In genomic region chr17:93600236-93600635, GRCm38 (mm10) we compare ENCODE assay signal across 21 mouse cellular contexts.
DNase-seq lines count a peak whose midpoint lies in the region; TF ChIP-seq lines count a peak whose summit lies in the region.
"Had no signal": no experiment of that assay in that cellular context is flagged by ENCODE, and none has a peak within 500 bp of the region (broad histone marks: within the 10 kb centered on the region; RNA-seq: fewer than 3 reads in every experiment).

No protein-coding gene starts in this region.

- H3K27ac ChIP-seq in MEL (ENCODE audit: control insufficient read depth, low read depth, low read length): no peak overlapping the region
- H3K27ac ChIP-seq: embryonic facial prominence, embryonic 13.5 days; embryonic facial prominence, embryonic 15.5 days; forebrain, embryonic 10.5 days; forebrain, embryonic 12.5 days had no signal

- no peaks in the 10 kb centered on the region for H3K79me2 ChIP-seq in MEL (ENCODE audit: control insufficient read depth, insufficient read depth, low read length, poor library complexity)

- TF ChIP-seq POLR2A in MEL (IDR thresholded peaks at IDR 0.05; ENCODE audit: control insufficient read depth in 1 of 2, insufficient read depth in 1 of 2, low read depth in 1 of 2, low read length in 2 of 2, poor library complexity in 1 of 2): no peak

- peak overlapping the region; percentile 11 to 69; a peak in 3 of 4 replicates for H3K4me3 ChIP-seq in MEL (ENCODE audit: control insufficient read depth in 1 of 2, insufficient read depth in 1 of 2, low read depth in 2 of 2, low read length in 2 of 2)
- H3K4me3 ChIP-seq: embryonic facial prominence, embryonic 13.5 days; embryonic facial prominence, embryonic 15.5 days; erythroblast, embryonic 14.5 days; forebrain, embryonic 10.5 days; forebrain, embryonic 12.5 days had no signal

- TF ChIP-seq CTCF in MEL (IDR thresholded peaks at IDR 0.05 in 2 of 3, conservative IDR thresholded peaks at IDR 0.05 in 1 of 3; ENCODE audit: control insufficient read depth in 1 of 3, insufficient read depth in 1 of 3, low read depth in 2 of 3, low read length in 3 of 3, poor library complexity in 1 of 3, severe bottlenecking in 1 of 3): no peak

- H3K9me3 ChIP-seq in MEL (replicated peaks; ENCODE audit: insufficient read depth, low read length): no peaks in the 10 kb centered on the region
- H3K9me3 ChIP-seq: embryonic facial prominence, embryonic 15.5 days; forebrain, embryonic 10.5 days; forebrain, embryonic 12.5 days; G1E had no signal

- peak; percentile 9 for DNase-seq in A20 (ENCODE audit: low read depth, low spot score)
- DNase-seq in MEL (ENCODE audit: low read depth, low spot score): peak; percentile 7
- no peak for DNase-seq in cerebellum, adult 9-10 months
- no peak for DNase-seq in spleen, postnatal 36 days (ENCODE audit: low spot score in 2 of 2)
- DNase-seq in adrenal gland, adult 18-20 months (ENCODE audit: low spot score in 2 of 2): no peak
- DNase-seq: adrenal gland, adult 8-10 months; adrenal gland, postnatal 14 days; adrenal gland, postnatal 36 days; cerebellum, adult 11-12 months; cerebellum, adult 2 months; cerebellum, adult 9-11 months; cerebellum, postnatal 14 days; cerebellum, postnatal 36 days; embryo, embryonic 11 days had no signal

- TF ChIP-seq EP300 in MEL (IDR thresholded peaks at IDR 0.05; ENCODE audit: low read depth in 1 of 2, low read length in 2 of 2): no peak

- H3K9ac ChIP-seq in MEL (ENCODE audit: control insufficient read depth, low read depth, low read length, poor library complexity, severe bottlenecking): no peak overlapping the region
- H3K9ac ChIP-seq: embryonic facial prominence, embryonic 13.5 days; embryonic facial prominence, embryonic 15.5 days; forebrain, embryonic 12.5 days had no signal

- H3K4me1 ChIP-seq in MEL (ENCODE audit: control insufficient read depth in 1 of 2, insufficient read depth in 2 of 2, low read length in 2 of 2): no peaks in the 10 kb centered on the region; a peak in 1 of 4 replicates
- H3K4me1 ChIP-seq: embryonic facial prominence, embryonic 13.5 days; embryonic facial prominence, embryonic 15.5 days; forebrain, embryonic 10.5 days; forebrain, embryonic 12.5 days had no signal

- H3K27me3 ChIP-seq in MEL (ENCODE audit: control insufficient read depth in 1 of 2, insufficient read depth in 2 of 2, low read length in 2 of 2): no peaks in the 10 kb centered on the region
- H3K27me3 ChIP-seq: CH12.LX; embryonic facial prominence, embryonic 13.5 days; embryonic facial prominence, embryonic 15.5 days; forebrain, embryonic 12.5 days had no signal

- H3K36me3 ChIP-seq in MEL (ENCODE audit: control insufficient read depth in 1 of 2, insufficient read depth in 2 of 2, low read length in 2 of 2): no peaks in the 10 kb centered on the region; a peak in 1 of 4 replicates
- H3K36me3 ChIP-seq: embryonic facial prominence, embryonic 13.5 days; embryonic facial prominence, embryonic 15.5 days; forebrain, embryonic 10.5 days; forebrain, embryonic 12.5 days; G1E had no signal

- no peak for TF ChIP-seq RAD21 in MEL (IDR thresholded peaks at IDR 0.05; ENCODE audit: low read depth, low read length)

TF ChIP-seq in MEL, 35 proteins besides CTCF, POLR2A, EP300 and RAD21:
- TF ChIP-seq ETS1 (IDR thresholded peaks at IDR 0.05; ENCODE audit: low read depth, low read length) (peak; percentile 46; the same call in 1 of the 2 replicates), RCOR1 (IDR thresholded peaks at IDR 0.05; ENCODE audit: low read depth, low read length) (no peak), NRF1 (IDR thresholded peaks at IDR 0.05; ENCODE audit: insufficient read depth, low read depth, low read length, poor library complexity, severe bottlenecking) (no peak), POLR2AphosphoS2 (IDR thresholded peaks at IDR 0.05; ENCODE audit: low read length) (no peak)
TF ChIP-seq in MEL: peak in this region for 1.

Comparison
In these comparisons a context has a peak if more than half of its experiments do, and no peak if none do; other contexts are left out.
1. DNase-seq: peak in A20 (single experiment) and MEL (single experiment); none in cerebellum, adult 9-10 months (single experiment), spleen, postnatal 36 days (0 of 2) and adrenal gland, adult 18-20 months (0 of 2).